ENCODE assay signal across 21 mouse cellular contexts in genomic region chr1:71515041-71515440, GRCm38 (mm10).
"Had no signal": no experiment of that assay in that cellular context is flagged by ENCODE, and none has a peak within 500 bp of the region (broad histone marks: within the 10 kb centered on the region; RNA-seq: fewer than 3 reads in every experiment).

No protein-coding gene starts in this region.

- H3K4me1 ChIP-seq: limb, embryonic 13.5 days; liver, embryonic 12.5 days; liver, embryonic 15.5 days; lung, embryonic 15.5 days; midbrain, embryonic 10.5 days; neural tube, embryonic 12.5 days; neural tube, embryonic 15.5 days; stomach, embryonic 15.5 days had no signal

- H3K9ac ChIP-seq: limb, embryonic 13.5 days; liver, embryonic 12.5 days; liver, embryonic 15.5 days; lung, embryonic 15.5 days; neural tube, embryonic 12.5 days; neural tube, embryonic 15.5 days; stomach, embryonic 15.5 days had no signal

- H3K36me3 ChIP-seq: limb, embryonic 10.5 days; limb, embryonic 13.5 days; liver, embryonic 12.5 days; liver, embryonic 15.5 days; lung, embryonic 15.5 days; midbrain, embryonic 10.5 days; neural tube, embryonic 12.5 days; neural tube, embryonic 15.5 days; stomach, embryonic 15.5 days had no signal

- H3K4me2 ChIP-seq: limb, embryonic 13.5 days; liver, embryonic 12.5 days; liver, embryonic 15.5 days; lung, embryonic 15.5 days; neural tube, embryonic 12.5 days; neural tube, embryonic 15.5 days; stomach, embryonic 15.5 days had no signal

- H3K27me3 ChIP-seq: limb, embryonic 13.5 days; liver, embryonic 12.5 days; liver, embryonic 15.5 days; lung, embryonic 15.5 days; neural tube, embryonic 12.5 days; neural tube, embryonic 15.5 days; stomach, embryonic 15.5 days had no signal

- ATAC-seq: liver, embryonic 12.5 days had no signal

- H3K9me3 ChIP-seq: limb, embryonic 10.5 days; limb, embryonic 13.5 days; liver, embryonic 12.5 days; liver, embryonic 15.5 days; lung, embryonic 15.5 days; neural tube, embryonic 15.5 days; stomach, embryonic 15.5 days had no signal

- H3K27ac ChIP-seq: kidney, postnatal 0 days; limb, embryonic 10.5 days; limb, embryonic 13.5 days; liver, embryonic 12.5 days; liver, embryonic 15.5 days; lung, embryonic 15.5 days; midbrain, embryonic 10.5 days; neural tube, embryonic 12.5 days; neural tube, embryonic 15.5 days; stomach, embryonic 15.5 days had no signal

- H3K4me3 ChIP-seq: limb, embryonic 10.5 days; limb, embryonic 13.5 days; liver, embryonic 12.5 days; liver, embryonic 15.5 days; lung, embryonic 15.5 days; megakaryocyte, embryonic 14.5 days; midbrain, embryonic 10.5 days; neural tube, embryonic 12.5 days; neural tube, embryonic 15.5 days; stomach, embryonic 15.5 days had no signal

- DNase-seq: layer of hippocampus, adult 9-11 months; liver; lung, adult 18-20 months; lung, postnatal 10 days; lung, postnatal 36 days; midbrain, embryonic 14.5 days; right cerebral cortex, adult 18-20 months; right cerebral cortex, postnatal 14 days; right cerebral cortex, postnatal 4 days; thymus, postnatal 36 days had no signal
